10 mouse cellular contexts compared by ENCODE assay signal in the genomic region with DNA sequence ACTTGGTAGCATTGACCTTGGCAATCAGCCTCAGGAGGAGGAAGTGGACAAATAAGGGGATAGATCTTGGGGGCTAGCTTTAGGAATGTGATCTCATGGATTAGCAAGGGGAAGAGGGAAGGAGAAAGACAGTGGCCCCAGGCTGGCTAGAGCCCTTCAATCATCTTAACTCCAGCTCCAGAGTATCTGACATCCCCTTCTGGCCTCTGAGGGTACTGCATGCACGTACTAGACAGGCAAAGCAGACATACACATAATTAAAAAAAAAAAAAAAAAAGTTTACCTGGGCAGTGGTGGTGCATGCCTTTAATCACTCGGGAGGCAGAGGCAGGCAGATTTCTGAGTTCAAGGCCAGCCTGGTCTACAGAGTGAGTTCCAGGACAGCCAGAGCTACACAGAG. TPM values are rescaled to one million over a fixed set of nuclear protein-coding genes. Genes with fewer than 3 reads are reported as not detected.
DNase-seq lines count a peak whose midpoint lies in the region; ATAC-seq and TF ChIP-seq lines count a peak whose summit lies in the region.
"Had no signal": no experiment of that assay in that cellular context is flagged by ENCODE, and none has a peak within 500 bp of the region (broad histone marks: within the 10 kb centered on the region; RNA-seq: fewer than 3 reads in every experiment).

No protein-coding gene starts in this region.

- 0 out of 2 replicates have a peak, but pooled peaks cover 9% of the 10 kb centered on the region for H3K4me1 ChIP-seq in hindbrain, postnatal 0 days (ENCODE audit: insufficient read depth, low read length)
- peaks cover 5% of the 10 kb centered on the region for H3K4me1 ChIP-seq in hindbrain, embryonic 16.5 days (ENCODE audit: control insufficient read depth, insufficient read depth, low read depth, low read length)

- H3K9me3 ChIP-seq in hindbrain, postnatal 0 days (ENCODE audit: low read length) = no peaks in the 10 kb centered on the region
- H3K9me3 ChIP-seq in hindbrain, embryonic 16.5 days (ENCODE audit: control insufficient read depth, low read length) = no peaks in the 10 kb centered on the region
- H3K9me3 ChIP-seq: neural tube, embryonic 13.5 days had no signal

- TF ChIP-seq CTCF in hindbrain, postnatal 0 days (IDR thresholded peaks at IDR 0.05; ENCODE audit: low read depth) = peak; percentile 38

- H3K9ac ChIP-seq in hindbrain, postnatal 0 days (replicated peaks; ENCODE audit: low read length) = no peak overlapping the region
- H3K9ac ChIP-seq in hindbrain, embryonic 16.5 days (ENCODE audit: low read depth, low read length) = no peak overlapping the region
- H3K9ac ChIP-seq: neural tube, embryonic 13.5 days had no signal

- no peak for DNase-seq in hindbrain, postnatal 0 days (ENCODE audit: low spot score)
- peak; percentile 41 for DNase-seq in thymus, postnatal 14 days
- DNase-seq in thymus, adult 18-20 months = no peak
- DNase-seq in kidney, postnatal 36 days = peak; percentile 43 to 79
- no peak for DNase-seq in urinary bladder, adult 2 months (ENCODE audit: low spot score)
- no peak for DNase-seq in layer of hippocampus, adult 9-11 months
- DNase-seq in urinary bladder, postnatal 14 days (ENCODE audit: low spot score) = no peak
- DNase-seq: layer of hippocampus, postnatal 36 days had no signal

- no peak overlapping the region for H3K4me3 ChIP-seq in hindbrain, postnatal 0 days (ENCODE audit: low read length)
- H3K4me3 ChIP-seq in hindbrain, embryonic 16.5 days (ENCODE audit: low read length) = no peak overlapping the region
- H3K4me3 ChIP-seq: neural tube, embryonic 13.5 days had no signal

- H3K36me3 ChIP-seq in hindbrain, postnatal 0 days (ENCODE audit: insufficient read depth, low read length) = no peaks in the 10 kb centered on the region
- H3K36me3 ChIP-seq in hindbrain, embryonic 16.5 days (ENCODE audit: control insufficient read depth, insufficient read depth, low read length) = no peaks in the 10 kb centered on the region

- 80% methylated on average over 2 of the region's 2 CpGs for WGBS in hindbrain, postnatal 0 days
- 69% methylated on average over 2 of the region's 2 CpGs for WGBS in hindbrain, embryonic 16.5 days

- no peak for ATAC-seq in hindbrain, postnatal 0 days
- no peak for ATAC-seq in hindbrain, embryonic 16.5 days

- no peak overlapping the region for H3K4me2 ChIP-seq in hindbrain, postnatal 0 days (ENCODE audit: low read depth, low read length)
- H3K4me2 ChIP-seq in hindbrain, embryonic 16.5 days (ENCODE audit: low read length) = no peak overlapping the region
- H3K4me2 ChIP-seq: neural tube, embryonic 13.5 days had no signal

- H3K27me3 ChIP-seq in hindbrain, postnatal 0 days (ENCODE audit: insufficient read depth, low read length) = no peaks in the 10 kb centered on the region
- H3K27me3 ChIP-seq in hindbrain, embryonic 16.5 days (replicated peaks; ENCODE audit: control insufficient read depth, insufficient read depth, low read length) = no peaks in the 10 kb centered on the region
- H3K27me3 ChIP-seq: neural tube, embryonic 13.5 days had no signal

- H3K27ac ChIP-seq in hindbrain, postnatal 0 days = no peak overlapping the region
- no peak overlapping the region for H3K27ac ChIP-seq in hindbrain, embryonic 16.5 days (ENCODE audit: low read depth, low read length)
- H3K27ac ChIP-seq: neural tube, embryonic 13.5 days had no signal

RNA-seq across cellular contexts. Expression of gene Gdf15, which starts 11.8 kb away (rescaled TPM):
- total RNA-seq in hindbrain, postnatal 0 days (2014; rRNA removed) = 1.7 TPM in 1 of 2 replicates, not detected in the other
- polyA plus RNA-seq in hindbrain, postnatal 0 days (2015; fragmentation: Nextera tagmentation; extraction: Ambion mirVana) = 0.25 and 0.41 TPM in 2 replicates
- 0.11 and 0.48 TPM in 2 replicates for polyA plus RNA-seq in hindbrain, embryonic 16.5 days (2015; fragmentation: Nextera tagmentation; extraction: Ambion mirVana)
- polyA plus RNA-seq in urinary bladder, adult 2 months (2012; rRNA removed) = 0.84 and 1.1 TPM in 2 replicates
- total RNA-seq: layer of hippocampus, postnatal 36 days had no signal
- polyA plus RNA-seq: neural tube, embryonic 13.5 days had no signal

RNA-seq across cellular contexts. Expression of gene Pgpep1, which starts 16.1 kb away (rescaled TPM):
- 65.7 and 68.4 TPM in 2 replicates for total RNA-seq in hindbrain, postnatal 0 days (2014; rRNA removed)
- polyA plus RNA-seq in hindbrain, postnatal 0 days (2015; fragmentation: Nextera tagmentation; extraction: Ambion mirVana) = 44.2 and 56.5 TPM in 2 replicates
- polyA plus RNA-seq in hindbrain, embryonic 16.5 days (2015; fragmentation: Nextera tagmentation; extraction: Ambion mirVana) = 78.3 and 87.6 TPM in 2 replicates
- polyA plus RNA-seq in urinary bladder, adult 2 months (2012; rRNA removed) = 19.2 and 20.6 TPM in 2 replicates

RNA-seq across cellular contexts. Expression of gene Lrrc25, which starts 28.1 kb away (rescaled TPM):
- total RNA-seq in hindbrain, postnatal 0 days (2014; rRNA removed) = 0.65 and 3.3 TPM in 2 replicates
- polyA plus RNA-seq in hindbrain, postnatal 0 days (2015; fragmentation: Nextera tagmentation; extraction: Ambion mirVana) = 1.3 and 1.5 TPM in 2 replicates
- 1.1 and 1.6 TPM in 2 replicates for polyA plus RNA-seq in hindbrain, embryonic 16.5 days (2015; fragmentation: Nextera tagmentation; extraction: Ambion mirVana)
- polyA plus RNA-seq in urinary bladder, adult 2 months (2012; rRNA removed) = 5.2 and 6.2 TPM in 2 replicates

RNA-seq across cellular contexts. Expression of gene Lsm4, which starts 29.0 kb away (rescaled TPM):
- 301 and 453 TPM in 2 replicates for total RNA-seq in hindbrain, postnatal 0 days (2014; rRNA removed)
- 188 and 190 TPM in 2 replicates for polyA plus RNA-seq in hindbrain, postnatal 0 days (2015; fragmentation: Nextera tagmentation; extraction: Ambion mirVana)
- polyA plus RNA-seq in hindbrain, embryonic 16.5 days (2015; fragmentation: Nextera tagmentation; extraction: Ambion mirVana) = 168 and 169 TPM in 2 replicates
- 97.8 and 99.4 TPM in 2 replicates for polyA plus RNA-seq in urinary bladder, adult 2 months (2012; rRNA removed)

RNA-seq across cellular contexts. Expression of gene Ssbp4, which starts 35.4 kb away (rescaled TPM):
- 248 and 349 TPM in 2 replicates for total RNA-seq in hindbrain, postnatal 0 days (2014; rRNA removed)
- 188 and 189 TPM in 2 replicates for polyA plus RNA-seq in hindbrain, postnatal 0 days (2015; fragmentation: Nextera tagmentation; extraction: Ambion mirVana)
- polyA plus RNA-seq in hindbrain, embryonic 16.5 days (2015; fragmentation: Nextera tagmentation; extraction: Ambion mirVana) = 148 and 157 TPM in 2 replicates
- polyA plus RNA-seq in urinary bladder, adult 2 months (2012; rRNA removed) = 73.5 and 74.6 TPM in 2 replicates

Comparison
In these comparisons a context has a peak if more than half of its experiments do, and no peak if none do; other contexts are left out.
1. DNase-seq: peak in thymus, postnatal 14 days (single experiment) and kidney, postnatal 36 days (2 of 2); none in hindbrain, postnatal 0 days (single experiment), thymus, adult 18-20 months (0 of 2), urinary bladder, adult 2 months (single experiment), layer of hippocampus, adult 9-11 months (single experiment) and urinary bladder, postnatal 14 days (single experiment).